Mouse (Mus musculus) midbrain, postnatal 0 days (tissue): ENCODE results near the gene 1700029F12Rik. TPM values are rescaled to one million over a fixed set of nuclear protein-coding genes. Genes with fewer than 3 reads are reported as not detected.

Experiments used
- ATAC-seq: fragments of 200-750 bp; cut with Nextera tagmentation; 2 replicates; pipeline ENCODE4 v1.8.0; 2017; ENCODE audit warnings: moderate number of reproducible peaks, mild to moderate bottlenecking, moderate TSS enrichment, moderate library complexity; ENCODE audit not compliant: low FRiP score
- DNase-seq: peaks from one replicate; pipeline ENCODE4 v3.0.0-alpha.2; 2015; ENCODE audit warnings: low spot score
- H3K27ac ChIP-seq: fragments of 300-500 bp; sonication (generic); 2 replicates; pipeline ENCODE4 v1.5.1; 2014; ENCODE audit warnings: low read depth, mild to moderate bottlenecking, low read length, mixed read lengths
- H3K27me3 ChIP-seq: fragments of 300-500 bp; sonication (generic); 2 replicates; pipeline ENCODE4 v1.6.1; 2014; ENCODE audit warnings: low read length, control low read depth, mixed read lengths; ENCODE audit not compliant: insufficient read depth
- H3K36me3 ChIP-seq: fragments of 300-500 bp; sonication (generic); 2 replicates; pipeline ENCODE4 v1.6.1; 2014; ENCODE audit warnings: low read length, control low read depth, mixed read lengths; ENCODE audit not compliant: insufficient read depth
- H3K4me1 ChIP-seq: fragments of 300-500 bp; sonication (generic); 2 replicates; pipeline ENCODE4 v1.6.1; 2014; ENCODE audit warnings: mild to moderate bottlenecking, control low read depth, antibody characterized with exemption, low read length, mixed read lengths; ENCODE audit not compliant: insufficient read depth
- H3K4me2 ChIP-seq: fragments of 300-500 bp; sonication (generic); 2 replicates; pipeline ENCODE4 v1.6.1; 2014; ENCODE audit warnings: low read depth, mild to moderate bottlenecking, low read length, mixed read lengths; ENCODE audit not compliant: poor library complexity, severe bottlenecking
- H3K4me3 ChIP-seq: fragments of 300-500 bp; sonication (generic); 2 replicates; pipeline ENCODE4 v1.5.1; 2014; ENCODE audit warnings: low read depth, mild to moderate bottlenecking, low read length, moderate library complexity
- H3K9ac ChIP-seq: fragments of 300-500 bp; sonication (generic); replicated peaks from 2 replicates; pipeline ENCODE4 v1.6.1; 2014; ENCODE audit warnings: mild to moderate bottlenecking, low read length, moderate library complexity, mixed read lengths; ENCODE audit not compliant: poor library complexity, severe bottlenecking
- H3K9me3 ChIP-seq: fragments of 300-500 bp; sonication (generic); 2 replicates; pipeline ENCODE4 v1.6.1; 2016; ENCODE audit warnings: low read length, control low read depth
- CTCF ChIP-seq: IDR thresholded peaks from 2 replicates; pipeline ENCODE4 v1.5.1; 2016; ENCODE audit warnings: antibody characterized with exemption, mild to moderate bottlenecking
- WGBS: fragments of 180-500 bp; shearing (Covaris S2); extraction: QIAGEN DNeasy Blood & Tissue Kit; methylation state at CpG from one replicate; pipeline ENCODE4 v1.1.7; 2014; 5-methylcytosine and 5-hydroxymethylcytosine counted together
- polyA plus RNA-seq: library from polyadenylated mRNA; unstranded; fragments of >200 nt; fragmentation: Nextera tagmentation; extraction: Ambion mirVana; gene quantifications from 2 replicates; pipeline ENCODE4 v1.2.1, GENCODE M21; 2015
- total RNA-seq: library from RNA; depleted of rRNA; stranded (reverse); fragments of >200 nt; gene quantifications from 2 replicates; pipeline ENCODE4 v1.2.3, GENCODE M21; 2014

1700029F12Rik gene
- total and polyA plus RNA-seq, 2 experiments from 2014 or later: not detected

DNA sequence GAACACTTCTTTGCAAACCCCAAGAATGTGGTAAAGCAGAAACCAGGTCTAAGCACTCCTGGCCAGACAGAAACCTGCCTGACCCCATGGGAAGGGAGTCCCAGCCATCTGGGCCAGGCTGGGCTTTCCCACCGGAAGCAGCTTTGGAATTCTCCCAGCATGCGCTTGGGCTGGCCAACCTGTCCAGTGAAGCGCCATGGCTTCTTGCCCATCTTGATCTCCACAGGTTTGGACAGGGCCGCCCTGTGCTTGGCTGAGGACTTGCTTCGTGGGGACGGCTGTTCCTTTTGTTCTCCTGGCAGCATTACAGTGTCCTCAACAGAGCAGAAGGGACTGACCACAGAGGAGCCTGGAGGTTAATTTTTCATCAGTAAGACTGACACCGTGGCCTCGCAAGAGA, 19.7 kb upstream of the 1700029F12Rik start:
- no peaks in the 10 kb centered on the region for H3K4me1 ChIP-seq
- H3K27me3 ChIP-seq: no peaks in the 10 kb centered on the region
- no peak overlapping the region for H3K9ac ChIP-seq
- no peak overlapping the region for H3K4me3 ChIP-seq
- DNase-seq (peak; percentile 67), ATAC-seq (no peak)
- no peak overlapping the region for H3K27ac ChIP-seq
- TF ChIP-seq CTCF: no peak
- no peaks in the 10 kb centered on the region for H3K9me3 ChIP-seq
- WGBS: 79% methylated on average over 8 of the region's 8 CpGs
- no peak overlapping the region for H3K4me2 ChIP-seq
- no peaks in the 10 kb centered on the region for H3K36me3 ChIP-seq

- H3K4me3 ChIP-seq: no peak overlapping the region
- H3K27ac ChIP-seq: no peak overlapping the region
- TF ChIP-seq CTCF: peak; percentile 96
- no peaks in the 10 kb centered on the region for H3K9me3 ChIP-seq
- H3K36me3 ChIP-seq: no peaks in the 10 kb centered on the region
- H3K27me3 ChIP-seq: no peaks in the 10 kb centered on the region
- no peaks in the 10 kb centered on the region for H3K4me1 ChIP-seq
- H3K4me2 ChIP-seq: no peak overlapping the region
- DNase-seq (peak; percentile 89), ATAC-seq (peak; percentile 58)
- H3K9ac ChIP-seq: no peak overlapping the region
- WGBS: 15% methylated on average over 11 of the region's 11 CpGs
Observed at GRCm38 (mm10) chr13:97052667-97053066, 18.5 kb upstream of the 1700029F12Rik start.

DNA sequence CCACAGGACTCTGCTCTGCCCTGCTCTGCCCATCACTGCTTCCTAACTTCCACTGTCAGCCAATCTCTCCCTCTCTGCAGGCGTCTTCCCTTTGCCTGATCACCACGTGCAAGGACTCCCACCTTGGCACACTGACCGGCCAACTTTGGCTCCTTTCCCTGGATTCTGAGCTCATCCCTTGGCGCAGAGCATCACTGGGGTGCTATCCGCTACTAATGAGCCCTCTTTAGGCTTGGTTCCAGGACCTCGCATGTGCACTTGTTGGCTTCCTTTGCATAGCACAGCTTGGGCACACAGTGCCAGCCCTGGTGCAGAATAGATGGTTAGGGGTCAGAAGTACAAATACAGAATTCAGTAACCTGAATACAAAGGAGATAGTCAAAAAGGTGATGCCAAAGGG, 17.0 kb upstream of the 1700029F12Rik start:
- H3K4me1 ChIP-seq: no peaks in the 10 kb centered on the region
- WGBS: 67% methylated on average over 6 of the region's 6 CpGs
- peak; percentile 72 for DNase-seq
- TF ChIP-seq CTCF: no peak
- no peak overlapping the region for H3K27ac ChIP-seq
- no peak overlapping the region for H3K9ac ChIP-seq
- no peaks in the 10 kb centered on the region for H3K36me3 ChIP-seq
- no peaks in the 10 kb centered on the region for H3K27me3 ChIP-seq
- no peak overlapping the region for H3K4me2 ChIP-seq
- H3K4me3 ChIP-seq: no peak overlapping the region
- no peaks in the 10 kb centered on the region for H3K9me3 ChIP-seq
- no peak for ATAC-seq

DNA sequence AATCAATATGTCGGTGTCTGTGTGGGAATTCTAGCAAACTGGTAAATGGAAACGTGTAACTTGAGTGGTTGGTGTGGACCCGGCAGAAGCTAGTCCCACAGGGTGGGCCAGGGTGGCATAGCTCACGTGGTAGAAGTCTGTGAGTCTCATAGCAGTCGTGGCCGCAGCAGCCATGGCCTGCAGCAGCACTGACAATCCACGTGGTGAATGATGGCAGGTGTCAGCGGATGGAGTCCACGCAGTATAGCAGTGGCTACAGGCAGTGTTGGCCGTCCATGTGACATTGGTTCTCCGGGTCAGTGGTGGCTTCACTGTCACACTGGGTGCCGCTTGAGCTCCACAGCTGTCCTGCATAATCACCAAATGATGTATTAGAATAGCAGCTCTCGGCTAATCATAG, 4.1 kb downstream of the 1700029F12Rik start:
- Histone ChIP-seq H3K36me3 (no peaks in the 10 kb centered on the region), H3K9me3 (no peaks in the 10 kb centered on the region), H3K27me3 (no peaks in the 10 kb centered on the region), H3K27ac (no peak overlapping the region), H3K4me1 (no peaks in the 10 kb centered on the region), H3K4me2 (no peak overlapping the region), H3K9ac (no peak overlapping the region), H3K4me3 (no peak overlapping the region)
- DNase-seq (no peak), ATAC-seq (no peak)
- TF ChIP-seq CTCF: no peak
- 92% methylated on average over 13 of the region's 13 CpGs for WGBS

- Histone ChIP-seq H3K27me3 (no peaks in the 10 kb centered on the region), H3K4me2 (no peak overlapping the region), H3K9ac (no peak overlapping the region), H3K9me3 (no peaks in the 10 kb centered on the region), H3K4me1 (no peaks in the 10 kb centered on the region), H3K27ac (no peak overlapping the region), H3K36me3 (no peaks in the 10 kb centered on the region), H3K4me3 (no peak overlapping the region)
- ATAC-seq: no peak
- no peak for DNase-seq
- no peak for TF ChIP-seq CTCF
- 66% methylated on average over 4 of the region's 4 CpGs for WGBS
Observed at GRCm38 (mm10) chr13:97021906-97022305, 12.3 kb downstream of the 1700029F12Rik start.

DNA sequence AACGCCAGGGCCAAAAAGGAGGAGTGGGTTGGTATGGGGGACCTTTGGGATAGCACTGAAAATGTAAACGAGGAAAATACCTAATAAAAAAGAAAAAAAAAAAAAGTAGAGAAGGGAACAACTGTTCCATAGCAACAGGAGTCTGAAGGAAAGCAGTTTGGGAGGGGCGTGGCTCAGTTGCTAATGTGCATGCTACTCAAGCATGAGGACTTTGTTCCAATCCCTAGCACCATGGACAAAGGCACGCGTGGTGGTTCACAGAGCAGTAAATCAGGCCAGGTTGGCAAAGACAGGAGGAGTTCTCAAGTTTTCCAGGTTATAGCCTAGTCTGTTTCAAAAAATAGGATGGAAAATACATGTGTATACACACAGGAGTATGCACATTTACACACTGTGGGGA, 14.0 kb downstream of the 1700029F12Rik start:
- no peak overlapping the region for H3K27ac ChIP-seq
- H3K4me3 ChIP-seq: no peak overlapping the region
- H3K9ac ChIP-seq: no peak overlapping the region
- no peak for DNase-seq
- no peaks in the 10 kb centered on the region for H3K36me3 ChIP-seq
- H3K4me1 ChIP-seq: no peaks in the 10 kb centered on the region
- H3K9me3 ChIP-seq: no peaks in the 10 kb centered on the region
- 59% methylated on average over 5 of the region's 5 CpGs for WGBS
- H3K27me3 ChIP-seq: no peaks in the 10 kb centered on the region
- H3K4me2 ChIP-seq: no peak overlapping the region
- ATAC-seq: no peak
- TF ChIP-seq CTCF: no peak
